Mouse (Mus musculus) thymus, adult 2 months (tissue): ENCODE data around the gene Siah3.

Experiments used
- CTCF ChIP-seq: fragments of 200-500 bp; IDR thresholded peaks from 2 replicates; pipeline ENCODE4 v1.5.1; 2012; ENCODE audit warnings: mild to moderate bottlenecking, control low read depth, low read length, moderate library complexity, borderline replicate concordance; ENCODE audit not compliant: control insufficient read depth, poor library complexity, insufficient read depth; ENCODE audit errors: extremely low read depth
- POLR2A ChIP-seq: fragments of 200-500 bp; IDR thresholded peaks from 2 replicates; pipeline ENCODE4 v1.6.1; 2012; ENCODE audit warnings: mild to moderate bottlenecking, low read length, control low read depth, moderate library complexity; ENCODE audit not compliant: control insufficient read depth, poor library complexity, insufficient read depth; ENCODE audit errors: extremely low read depth

- TF ChIP-seq CTCF (no peak), POLR2A (no peak)
These were observed 85.9 kb downstream of the Siah3 start for GRCm38 (mm10) chr14:75541731-75542130.
